Mouse (Mus musculus): Measurements from ENCODE around the gene Pan2. TPM values are rescaled to one million over a fixed set of nuclear protein-coding genes. Genes with fewer than 3 reads are reported as not detected.

Gene Pan2
- polyA plus RNA-seq (2012; ENCODE audit: low replicate concordance): 2.8 and 6.3 TPM in 2 replicates

DNA sequence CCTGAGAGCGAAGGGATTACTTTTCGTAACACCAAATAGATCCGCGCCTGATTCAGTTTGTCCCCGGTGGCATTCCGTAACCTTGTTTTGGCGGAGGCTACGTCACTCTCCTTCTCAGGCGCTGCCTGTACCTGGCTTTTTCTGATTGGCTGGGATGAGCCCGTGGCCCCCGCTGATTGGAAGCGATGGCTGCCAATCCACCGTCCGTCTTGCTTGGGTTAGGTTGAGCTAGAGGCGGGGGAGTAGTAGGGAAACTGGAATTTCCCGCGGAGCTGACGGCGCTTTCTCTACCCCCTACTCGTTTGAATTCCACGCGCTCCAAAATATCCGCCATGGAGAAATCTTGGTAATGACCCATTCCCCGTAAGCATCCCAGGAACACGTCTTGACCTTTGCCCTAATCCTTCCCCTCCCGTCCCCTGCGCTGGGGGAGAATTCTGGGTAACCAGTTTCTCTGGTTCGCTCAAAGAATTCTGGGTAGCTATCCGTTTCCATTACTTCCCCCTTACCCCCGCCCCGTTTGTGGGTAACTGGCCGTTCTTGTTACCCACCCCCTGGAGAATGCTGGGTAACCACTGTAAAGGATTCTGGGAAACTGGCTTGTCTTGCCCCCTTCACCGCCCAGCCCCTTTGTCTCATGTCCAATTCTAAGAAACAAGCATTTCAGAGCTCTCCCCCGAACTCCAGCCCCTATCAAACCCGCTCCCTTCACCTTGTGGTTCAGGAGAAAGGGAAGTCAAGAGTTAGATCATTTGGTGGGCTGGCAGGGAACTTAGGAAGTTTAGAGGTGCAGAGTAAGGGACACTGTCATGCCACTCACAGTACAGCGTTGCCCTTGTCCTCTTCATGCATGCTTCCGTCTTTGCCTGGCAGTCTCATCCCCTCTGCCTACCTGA lies at the start of gene Pan2:
Gene Pan2, plus strand, starts transcription at position 210 of the 896 bp plus-strand sequence.

DNA sequence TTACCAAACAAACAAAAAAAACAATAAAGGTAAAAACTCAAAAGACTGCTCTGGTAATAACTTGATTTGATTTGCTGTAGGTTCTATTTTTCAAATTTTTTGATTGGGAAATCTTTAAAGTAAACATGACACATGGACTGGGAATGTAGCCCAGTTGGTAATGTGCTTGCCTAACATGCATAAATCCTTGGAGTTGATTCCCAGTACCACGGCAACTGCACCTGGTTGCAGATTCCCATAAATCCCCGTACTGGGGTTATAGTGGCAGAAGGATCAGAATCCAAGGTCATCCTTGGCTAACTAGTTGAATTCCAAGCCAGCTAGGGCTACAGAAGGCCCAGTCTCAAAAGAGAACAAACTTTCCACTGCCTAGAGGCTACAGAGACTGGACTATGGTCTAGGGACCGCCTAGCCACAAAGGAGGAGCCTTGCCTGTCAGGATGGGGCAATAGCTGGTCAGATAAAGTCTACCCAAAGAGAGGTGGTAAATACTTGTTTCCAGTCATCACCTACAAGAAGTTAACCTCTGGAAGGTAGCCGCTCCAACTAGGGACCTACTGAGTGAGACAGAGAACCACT lies 49.4 kb upstream of the Pan2 start, which contains the start of gene Apon:
Gene Apon, plus strand, starts transcription at position 420 of the 579 bp plus-strand sequence.

GRCm38 (mm10) chr10:128268371-128268770 lies 34.8 kb upstream of the Pan2 start, which contains the start of gene Apof:
TSS of gene Apof (plus strand) at chr10:128268671.

GRCm38 (mm10) chr10:128270287-128270841 lies 32.8 kb upstream of the Pan2 start, which contains the start of gene Stat2:
TSS of gene Stat2 (plus strand) at chr10:128270559.

DNA sequence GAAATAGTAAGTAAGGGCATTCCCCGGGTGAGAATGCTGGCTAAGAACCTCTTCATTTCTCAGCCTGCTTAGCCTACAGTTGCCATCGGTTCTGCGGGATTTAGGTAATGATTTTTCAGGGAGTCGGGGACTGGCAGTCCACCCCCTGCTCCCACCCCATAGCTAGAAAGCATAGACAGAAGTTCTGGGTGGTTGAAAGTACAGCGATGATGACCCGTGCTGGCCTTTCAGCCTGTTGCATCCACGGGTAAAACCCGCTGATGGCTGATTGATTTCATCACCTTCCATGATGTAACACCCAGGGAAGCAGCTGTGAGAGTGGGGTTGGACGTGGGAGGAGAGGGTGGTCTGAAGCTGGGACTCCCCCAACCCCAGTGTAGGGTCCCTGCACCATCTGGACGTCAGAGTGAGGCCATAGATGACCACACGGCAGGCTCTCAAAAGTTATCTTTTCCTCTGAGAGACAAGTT lies 4.4 kb upstream of the Pan2 start, which contains the start of gene Il23a:
Gene Il23a, minus strand, starts transcription at position 51 of the 470 bp plus-strand sequence.

DNA sequence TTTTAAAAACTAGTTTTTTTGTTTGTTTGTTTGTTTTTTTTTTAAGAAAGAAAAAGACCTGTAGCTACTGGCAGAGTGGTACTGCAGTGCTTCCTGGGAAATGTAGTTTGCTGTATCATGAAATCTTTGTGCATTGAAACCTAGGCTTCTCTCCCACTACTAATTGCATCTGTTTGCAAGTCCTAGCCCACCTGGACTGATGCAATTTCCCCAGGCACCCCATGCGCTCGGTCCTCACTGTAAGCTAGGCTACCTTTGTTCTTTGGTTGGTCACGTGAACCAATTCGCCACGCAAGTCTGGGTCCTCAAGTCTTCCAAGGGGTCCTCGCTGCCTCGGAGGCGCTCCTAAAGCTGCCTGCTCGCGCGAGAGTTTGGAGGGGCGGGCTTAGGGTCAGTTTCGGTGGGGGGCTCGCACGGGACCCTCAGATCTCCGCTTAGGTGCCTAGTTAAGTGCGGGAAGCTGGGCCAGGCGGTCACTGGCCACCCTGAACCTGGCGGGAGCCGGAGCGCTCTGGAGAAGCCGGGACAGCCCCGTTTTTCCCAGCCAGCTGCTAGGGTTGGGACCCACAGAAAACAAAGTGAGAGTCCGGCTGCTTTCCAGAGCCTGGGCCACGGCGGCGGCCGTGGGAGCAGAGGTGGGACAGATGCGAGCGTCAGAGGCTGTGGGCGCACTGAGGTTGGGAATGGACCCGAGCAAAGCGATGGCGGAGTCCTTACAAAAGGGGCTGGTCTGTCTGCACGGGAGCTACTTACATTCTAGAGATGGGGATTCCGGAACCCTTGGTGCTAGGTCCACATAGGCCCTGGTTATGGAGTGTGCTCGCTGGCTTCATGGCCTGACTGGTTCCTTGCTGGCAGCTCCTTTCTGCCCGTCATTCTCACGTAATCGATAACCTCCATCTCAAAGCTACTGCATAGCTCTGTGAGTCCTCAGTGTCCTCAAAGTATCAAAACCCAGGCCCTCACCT lies 19.3 kb downstream of the Pan2 start, which contains the start of gene Cnpy2:
Gene Cnpy2, plus strand, starts transcription at position 319 of the 968 bp plus-strand sequence.

DNA sequence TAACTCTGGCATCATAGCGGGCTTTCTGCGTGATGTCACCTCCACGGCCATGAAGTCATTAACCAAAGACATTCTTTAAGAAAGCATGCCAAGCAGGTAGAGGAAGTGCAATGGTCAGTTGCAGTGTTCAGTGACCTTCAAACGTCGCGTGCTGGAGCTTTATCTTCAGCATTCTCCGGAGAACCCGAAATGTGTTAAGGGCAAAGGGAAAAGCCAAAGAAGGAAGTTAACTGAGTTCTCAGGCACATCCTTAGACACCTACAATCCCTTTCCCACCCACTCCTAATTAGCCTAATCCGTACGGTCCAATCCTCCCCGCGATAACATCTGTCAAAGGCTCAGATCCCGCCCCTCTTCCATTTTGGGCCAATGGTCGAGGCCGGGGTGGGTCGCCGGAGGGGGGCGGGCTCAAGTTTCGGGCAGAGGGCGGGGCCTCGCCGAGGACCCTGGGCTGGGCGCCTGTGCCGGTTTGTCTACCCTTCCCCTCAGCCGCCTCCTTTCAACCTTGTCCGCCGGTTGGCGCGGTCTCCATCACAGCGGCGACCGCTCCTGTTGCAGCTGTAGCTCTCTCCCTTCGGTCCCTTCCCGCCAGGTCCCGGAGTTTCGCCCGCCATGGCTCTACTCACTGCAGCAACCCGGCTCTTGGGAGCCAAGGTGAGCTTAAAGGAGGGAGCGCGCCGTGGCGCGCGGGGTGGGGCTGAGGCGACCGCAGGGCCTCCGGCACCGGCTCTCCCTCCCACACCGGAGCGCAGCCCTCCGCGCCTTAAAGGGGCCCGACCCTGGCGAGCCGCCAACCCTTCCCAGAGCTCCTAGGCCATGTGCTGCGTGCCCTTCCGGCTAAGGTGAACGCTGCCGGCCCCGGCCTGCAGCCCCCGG lies 34.4 kb downstream of the Pan2 start, which contains the start of gene Cs:
Gene Cs, plus strand, starts transcription at position 429 of the 876 bp plus-strand sequence.

DNA sequence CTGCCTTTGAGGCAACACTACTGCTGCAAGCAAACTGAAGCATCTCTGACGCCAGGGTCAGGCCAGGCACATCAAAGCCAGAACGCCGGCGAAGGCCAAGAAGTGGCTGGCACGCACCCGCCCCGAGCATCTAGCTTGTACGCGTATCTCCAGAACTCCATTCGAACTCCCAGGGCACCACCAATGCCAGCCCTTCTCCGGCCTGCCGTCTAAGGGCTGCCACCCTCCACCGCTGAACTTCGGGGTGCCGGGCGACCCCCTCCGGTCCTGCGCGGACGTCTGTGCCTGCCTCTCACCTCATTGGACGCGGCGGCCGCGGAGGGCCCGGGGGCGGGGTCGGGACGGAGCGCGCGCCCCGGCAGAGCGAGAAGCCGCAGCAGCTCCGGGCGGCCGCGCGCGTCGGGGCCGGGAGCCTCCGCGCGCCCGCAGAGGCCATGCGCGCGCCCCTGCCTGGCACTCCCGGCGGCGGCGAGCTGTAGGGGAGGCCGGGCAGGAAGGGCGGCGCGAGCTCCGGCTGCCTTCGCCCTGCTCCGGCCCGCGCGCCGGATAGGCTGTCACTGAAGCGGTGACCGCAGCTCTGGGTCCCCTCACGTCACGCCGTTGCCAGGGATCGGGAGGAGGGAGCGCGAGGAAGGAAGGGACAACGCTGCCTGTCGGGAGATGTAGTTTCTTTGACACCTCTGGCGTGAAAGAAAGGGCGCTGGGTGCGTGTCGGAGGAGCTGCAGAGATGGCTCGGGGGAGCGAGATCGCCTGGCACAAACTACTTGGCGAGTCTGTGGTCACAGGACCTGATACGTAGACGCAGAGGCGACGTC lies 65.5 kb downstream of the Pan2 start, which contains the start of gene Coq10a:
Gene Coq10a, minus strand, starts transcription at position 596 of the 816 bp plus-strand sequence.

Other genes with a start within 250 kb of the Pan2 start
- gene Ptges3, start 244.4 kb upstream of the Pan2 start, polyA plus RNA-seq (2012; ENCODE audit: low replicate concordance): 98.6 and 122 TPM in 2 replicates
- 1,361 and 1,521 TPM in 2 replicates for gene Atp5b, start 220.1 kb upstream of the Pan2 start, polyA plus RNA-seq (2012; ENCODE audit: low replicate concordance)
- gene Baz2a, start 211.8 kb upstream of the Pan2 start, polyA plus RNA-seq (2012; ENCODE audit: low replicate concordance): 9.2 and 28.5 TPM in 2 replicates
- gene Rbms2, start 123.0 kb upstream of the Pan2 start, polyA plus RNA-seq (2012; ENCODE audit: low replicate concordance): 6.1 and 6.7 TPM in 2 replicates
- gene Gls2, start 108.9 kb upstream of the Pan2 start, polyA plus RNA-seq (2012; ENCODE audit: low replicate concordance): 1.7 and 2.8 TPM in 2 replicates
- 0.39 and 3.8 TPM in 2 replicates for gene Spryd4, start 91.5 kb upstream of the Pan2 start, polyA plus RNA-seq (2012; ENCODE audit: low replicate concordance)
- 0.32 and 0.44 TPM in 2 replicates for gene Mip, start 77.5 kb upstream of the Pan2 start, polyA plus RNA-seq (2012; ENCODE audit: low replicate concordance)
- gene Timeless, start 71.3 kb upstream of the Pan2 start, polyA plus RNA-seq (2012; ENCODE audit: low replicate concordance): 19.8 and 23.0 TPM in 2 replicates
- 0.13 TPM in 1 of 2 replicates, not detected in the other for gene Apon, start 49.2 kb upstream of the Pan2 start, polyA plus RNA-seq (2012; ENCODE audit: low replicate concordance)
- not detected in 2 replicates for gene Apof, start 34.7 kb upstream of the Pan2 start, polyA plus RNA-seq (2012; ENCODE audit: low replicate concordance)
- gene Stat2, start 32.8 kb upstream of the Pan2 start, polyA plus RNA-seq (2012; ENCODE audit: low replicate concordance): 26.1 and 38.2 TPM in 2 replicates
- 0.12 and 0.13 TPM in 2 replicates for gene Il23a, start 4.6 kb upstream of the Pan2 start, polyA plus RNA-seq (2012; ENCODE audit: low replicate concordance)
- 27.5 and 52.4 TPM in 2 replicates for gene Cnpy2, start 19.1 kb downstream of the Pan2 start, polyA plus RNA-seq (2012; ENCODE audit: low replicate concordance)
- 8.6 and 52.3 TPM in 2 replicates for gene Cs, start 34.4 kb downstream of the Pan2 start, polyA plus RNA-seq (2012; ENCODE audit: low replicate concordance)
- gene Coq10a, start 65.7 kb downstream of the Pan2 start, polyA plus RNA-seq (2012; ENCODE audit: low replicate concordance): 3.6 and 11.6 TPM in 2 replicates
- gene Ankrd52, start 73.8 kb downstream of the Pan2 start, polyA plus RNA-seq (2012; ENCODE audit: low replicate concordance): 61.1 and 121 TPM in 2 replicates
- gene Slc39a5, start 97.9 kb downstream of the Pan2 start, polyA plus RNA-seq (2012; ENCODE audit: low replicate concordance): not detected in 2 replicates
- 265 and 291 TPM in 2 replicates for gene Nabp2, start 108.2 kb downstream of the Pan2 start, polyA plus RNA-seq (2012; ENCODE audit: low replicate concordance)
- 7.7 and 9.3 TPM in 2 replicates for gene Rnf41, start 108.3 kb downstream of the Pan2 start, polyA plus RNA-seq (2012; ENCODE audit: low replicate concordance)
- 223 and 234 TPM in 2 replicates for gene Smarcc2, start 155.9 kb downstream of the Pan2 start, polyA plus RNA-seq (2012; ENCODE audit: low replicate concordance)
- 27.3 and 134 TPM in 2 replicates for gene Myl6, start 190.8 kb downstream of the Pan2 start, polyA plus RNA-seq (2012; ENCODE audit: low replicate concordance)
- gene Myl6b, start 195.3 kb downstream of the Pan2 start, polyA plus RNA-seq (2012; ENCODE audit: low replicate concordance): 6.8 and 8.3 TPM in 2 replicates
- 64.0 and 113 TPM in 2 replicates for gene Esyt1, start 222.5 kb downstream of the Pan2 start, polyA plus RNA-seq (2012; ENCODE audit: low replicate concordance)
- 17.8 and 33.1 TPM in 2 replicates for gene Zc3h10, start 244.4 kb downstream of the Pan2 start, polyA plus RNA-seq (2012; ENCODE audit: low replicate concordance)
- gene Rpl41, start 246.0 kb downstream of the Pan2 start, polyA plus RNA-seq (2012; ENCODE audit: low replicate concordance): 1,968 and 2,386 TPM in 2 replicates

All from leukemia stem cell, adult 10-12 weeks (primary cell).